Mouse (Mus musculus): Measurements from ENCODE around the gene Phactr2.

GRCm38 (mm10) chr10:13429240-13429639, 45.0 kb downstream of the Phactr2 start:
- TF ChIP-seq CTCF (IDR thresholded peaks at IDR 0.05; ENCODE audit: low read depth, low read length) (no peak), POLR2AphosphoS5 (IDR thresholded peaks at IDR 0.05; ENCODE audit: insufficient replicate concordance, low read depth, low read length) (no peak), TAL1 (conservative IDR thresholded peaks at IDR 0.05; ENCODE audit: low read depth, low read length) (no peak), GATA1 (IDR thresholded peaks at IDR 0.05; ENCODE audit: borderline replicate concordance, low read length) (no peak), GATA2 (IDR thresholded peaks at IDR 0.05; ENCODE audit: borderline replicate concordance, low read depth, low read length) (no peak)
